Mouse (Mus musculus): ENCODE data around the gene Prkn. TPM values are rescaled to one million over a fixed set of nuclear protein-coding genes. Genes with fewer than 3 reads are reported as not detected.

Gene Prkn
- polyA plus RNA-seq, 1 experiment from 2014 or later, result 0.64 TPM

GRCm38 (mm10) chr17:11420839-11421238, 580.7 kb downstream of the Prkn start:
- no peaks in the 10 kb centered on the region for H3K4me1 ChIP-seq
- H3K36me3 ChIP-seq, result no peaks in the 10 kb centered on the region
- no peak overlapping the region for H3K27ac ChIP-seq
- no peak overlapping the region for H3K4me2 ChIP-seq
- H3K27me3 ChIP-seq (replicated peaks), result no peaks in the 10 kb centered on the region
- no peak for ATAC-seq
- H3K9me3 ChIP-seq (replicated peaks), result no peaks in the 10 kb centered on the region
- no peak overlapping the region for H3K4me3 ChIP-seq
- 58% methylated on average over 6 of the region's 6 CpGs for WGBS (ENCODE audit: insufficient replicate concordance)
- no peak overlapping the region for H3K9ac ChIP-seq

DNA sequence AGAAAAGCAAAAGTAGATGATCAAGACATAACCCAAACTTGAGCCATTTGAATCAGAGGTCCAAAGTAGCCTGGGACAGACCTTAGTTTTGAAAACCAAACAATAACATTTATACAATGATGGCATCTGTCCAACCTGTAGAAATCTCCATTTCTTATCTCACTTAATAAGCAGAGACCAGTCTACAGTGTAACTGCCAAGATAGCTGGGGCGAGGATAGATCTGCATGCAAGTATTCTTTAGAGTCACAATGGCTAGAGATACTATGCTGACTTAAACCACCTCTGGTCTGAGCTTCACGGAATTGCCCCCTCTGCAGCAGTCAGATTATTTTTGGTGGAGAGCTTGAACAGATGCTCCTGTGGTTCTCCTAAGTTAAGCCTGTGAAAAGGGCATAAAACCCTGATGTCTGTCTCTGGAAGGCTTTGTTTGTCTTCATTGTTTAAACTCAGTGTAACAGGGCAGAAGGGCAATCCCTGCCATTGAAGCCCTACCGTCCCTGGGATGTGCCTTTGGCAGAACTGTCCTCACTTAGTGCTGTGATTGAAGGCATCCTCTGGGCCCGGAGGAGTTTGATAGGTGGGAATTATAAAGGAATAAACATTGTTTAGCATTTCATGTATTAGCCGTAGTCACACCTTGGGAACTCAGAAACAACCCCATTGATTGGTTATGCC, 581.2 kb downstream of the Prkn start:
- no peaks in the 10 kb centered on the region for H3K36me3 ChIP-seq
- no peak overlapping the region for H3K4me3 ChIP-seq
- H3K9me3 ChIP-seq (replicated peaks), result no peaks in the 10 kb centered on the region
- no peak overlapping the region for H3K9ac ChIP-seq
- no peak for ATAC-seq
- H3K27me3 ChIP-seq (replicated peaks), result no peaks in the 10 kb centered on the region
- 47% methylated on average over 5 of the region's 5 CpGs for WGBS (ENCODE audit: insufficient replicate concordance)
- H3K4me2 ChIP-seq, result no peak overlapping the region
- H3K27ac ChIP-seq, result no peak overlapping the region
- H3K4me1 ChIP-seq, result no peaks in the 10 kb centered on the region

DNA sequence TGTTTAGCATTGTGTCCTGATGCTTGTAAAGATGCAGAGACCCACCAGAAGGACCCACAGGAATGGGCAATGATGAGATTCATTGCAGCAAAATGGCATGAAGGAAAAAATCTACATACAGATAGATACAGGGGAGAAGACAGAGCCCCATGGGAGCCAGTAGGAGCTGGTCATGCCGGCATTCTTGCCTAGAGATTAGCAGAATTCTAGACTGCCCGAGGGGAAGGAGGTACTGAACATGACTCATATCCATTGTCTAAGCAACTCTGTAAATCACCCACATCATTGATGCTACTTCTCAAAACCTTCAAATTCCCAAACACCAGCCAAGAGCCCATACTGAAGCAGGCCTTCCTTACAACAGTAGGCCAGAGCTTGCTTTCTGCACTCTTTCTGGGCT, 591.1 kb downstream of the Prkn start:
- no peak overlapping the region for H3K4me3 ChIP-seq
- no peaks in the 10 kb centered on the region for H3K4me1 ChIP-seq
- no peaks in the 10 kb centered on the region for H3K9me3 ChIP-seq (replicated peaks)
- no peaks in the 10 kb centered on the region for H3K27me3 ChIP-seq (replicated peaks)
- H3K27ac ChIP-seq, result no peak overlapping the region
- H3K4me2 ChIP-seq, result no peak overlapping the region
- no peak for ATAC-seq
- no peak overlapping the region for H3K9ac ChIP-seq
- WGBS (ENCODE audit: insufficient replicate concordance), result 78% methylated on average over 2 of the region's 2 CpGs
- no peaks in the 10 kb centered on the region for H3K36me3 ChIP-seq

GRCm38 (mm10) chr17:11432593-11432992, 592.4 kb downstream of the Prkn start:
- H3K4me3 ChIP-seq, result no peak overlapping the region
- H3K27me3 ChIP-seq (replicated peaks), result no peaks in the 10 kb centered on the region
- no peaks in the 10 kb centered on the region for H3K4me1 ChIP-seq
- H3K9me3 ChIP-seq (replicated peaks), result no peaks in the 10 kb centered on the region
- no peak for ATAC-seq
- H3K4me2 ChIP-seq, result no peak overlapping the region
- H3K9ac ChIP-seq, result no peak overlapping the region
- no peak overlapping the region for H3K27ac ChIP-seq
- 75% methylated on average over 2 of the region's 2 CpGs for WGBS (ENCODE audit: insufficient replicate concordance)
- no peaks in the 10 kb centered on the region for H3K36me3 ChIP-seq

DNA sequence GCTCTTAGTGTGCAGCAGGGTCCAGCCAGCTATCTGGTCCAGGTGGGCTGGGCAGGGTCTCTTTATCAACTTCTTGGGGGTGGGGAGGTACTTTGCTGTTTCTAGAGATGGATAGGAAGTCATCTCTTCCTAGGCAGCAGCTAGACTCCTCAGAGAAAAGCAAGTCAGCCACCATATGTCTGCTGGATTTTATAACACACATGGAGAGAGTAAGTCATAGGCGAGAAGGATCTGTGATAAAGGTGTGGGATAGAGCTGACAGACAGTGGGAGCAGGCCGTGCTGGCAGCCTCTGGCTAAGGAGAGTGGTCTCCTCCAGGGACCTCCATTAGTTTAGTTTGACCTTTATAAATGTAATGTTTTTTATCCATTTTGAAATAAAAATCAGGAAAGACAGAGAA, 622.5 kb downstream of the Prkn start:
- Histone ChIP-seq H3K36me3 (no peaks in the 10 kb centered on the region), H3K4me2 (no peak overlapping the region), H3K27ac (no peak overlapping the region), H3K27me3 (replicated peaks) (no peaks in the 10 kb centered on the region), H3K4me1 (no peaks in the 10 kb centered on the region), H3K9ac (no peak overlapping the region), H3K9me3 (replicated peaks) (no peaks in the 10 kb centered on the region), H3K4me3 (no peak overlapping the region)
- WGBS (ENCODE audit: insufficient replicate concordance), result 57% methylated on average over 2 of the region's 2 CpGs
- ATAC-seq, result no peak

DNA sequence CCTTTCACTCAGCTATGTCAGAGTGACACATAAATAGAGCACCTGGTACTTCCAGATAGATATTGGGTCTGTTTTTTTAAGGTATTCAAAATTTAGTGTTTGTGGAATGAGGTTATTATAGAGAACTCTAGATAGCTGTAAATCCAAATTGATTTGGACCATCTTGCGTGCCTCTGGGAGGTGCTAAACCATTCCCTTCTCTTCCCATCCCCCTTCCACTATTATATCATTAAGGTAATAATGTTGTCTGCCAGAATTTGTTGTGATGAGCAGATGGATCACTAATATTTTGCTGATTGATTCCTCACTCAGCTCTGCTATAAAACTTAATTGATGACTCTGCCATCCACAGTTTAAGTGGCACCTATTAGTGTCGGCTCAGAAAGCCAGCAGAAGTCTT, 625.9 kb downstream of the Prkn start:
- 62% methylated on average over 2 of the region's 2 CpGs for WGBS (ENCODE audit: insufficient replicate concordance)
- Histone ChIP-seq H3K9me3 (replicated peaks) (no peaks in the 10 kb centered on the region), H3K36me3 (no peaks in the 10 kb centered on the region), H3K27me3 (replicated peaks) (no peaks in the 10 kb centered on the region), H3K4me1 (no peaks in the 10 kb centered on the region), H3K4me2 (no peak overlapping the region), H3K27ac (no peak overlapping the region), H3K9ac (no peak overlapping the region), H3K4me3 (no peak overlapping the region)
- no peak for ATAC-seq

- Histone ChIP-seq H3K27me3 (replicated peaks) (no peaks in the 10 kb centered on the region), H3K36me3 (no peaks in the 10 kb centered on the region), H3K4me2 (no peak overlapping the region), H3K4me3 (no peak overlapping the region), H3K9me3 (replicated peaks) (no peaks in the 10 kb centered on the region), H3K27ac (no peak overlapping the region), H3K9ac (no peak overlapping the region), H3K4me1 (no peaks in the 10 kb centered on the region)
- 69% methylated on average over 2 of the region's 2 CpGs for WGBS (ENCODE audit: insufficient replicate concordance)
- no peak for ATAC-seq
Observed at GRCm38 (mm10) chr17:11468624-11469023, 628.4 kb downstream of the Prkn start.

GRCm38 (mm10) chr17:11483032-11483431, 642.8 kb downstream of the Prkn start:
- H3K9me3 ChIP-seq (replicated peaks), result no peaks in the 10 kb centered on the region
- no peak overlapping the region for H3K4me2 ChIP-seq
- no peak overlapping the region for H3K9ac ChIP-seq
- H3K4me3 ChIP-seq, result no peak overlapping the region
- H3K27me3 ChIP-seq (replicated peaks), result no peaks in the 10 kb centered on the region
- no peak overlapping the region for H3K27ac ChIP-seq
- no peaks in the 10 kb centered on the region for H3K36me3 ChIP-seq
- WGBS (ENCODE audit: insufficient replicate concordance), result 34% methylated on average over 2 of the region's 2 CpGs
- no peaks in the 10 kb centered on the region for H3K4me1 ChIP-seq
- no peak for ATAC-seq

DNA sequence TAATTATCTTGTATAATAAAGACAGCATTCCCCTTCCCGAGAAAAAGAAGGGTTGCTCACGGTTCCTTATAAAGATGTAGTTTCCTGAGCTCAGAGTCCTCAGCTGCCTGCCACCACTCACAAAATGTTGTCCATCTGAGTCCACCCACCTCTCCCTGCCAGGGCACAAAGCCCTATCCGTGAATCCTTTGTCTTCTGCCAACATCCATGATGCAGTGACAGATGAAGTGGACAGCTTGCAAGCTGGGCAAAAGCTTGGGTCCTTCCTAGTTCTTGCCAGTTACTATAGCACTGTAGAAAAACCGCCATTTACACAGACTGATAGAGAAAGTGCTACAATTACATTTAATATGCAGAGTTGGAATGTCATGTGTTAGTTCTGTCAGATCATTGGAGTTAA, 649.9 kb downstream of the Prkn start:
- H3K9me3 ChIP-seq (replicated peaks), result no peaks in the 10 kb centered on the region
- H3K36me3 ChIP-seq, result no peaks in the 10 kb centered on the region
- no peak for ATAC-seq
- no peak overlapping the region for H3K27ac ChIP-seq
- H3K4me1 ChIP-seq, result no peaks in the 10 kb centered on the region
- no peaks in the 10 kb centered on the region for H3K27me3 ChIP-seq (replicated peaks)
- no peak overlapping the region for H3K4me2 ChIP-seq
- H3K9ac ChIP-seq, result no peak overlapping the region
- no peak overlapping the region for H3K4me3 ChIP-seq
- 70% methylated on average over 4 of the region's 4 CpGs for WGBS (ENCODE audit: insufficient replicate concordance)

DNA sequence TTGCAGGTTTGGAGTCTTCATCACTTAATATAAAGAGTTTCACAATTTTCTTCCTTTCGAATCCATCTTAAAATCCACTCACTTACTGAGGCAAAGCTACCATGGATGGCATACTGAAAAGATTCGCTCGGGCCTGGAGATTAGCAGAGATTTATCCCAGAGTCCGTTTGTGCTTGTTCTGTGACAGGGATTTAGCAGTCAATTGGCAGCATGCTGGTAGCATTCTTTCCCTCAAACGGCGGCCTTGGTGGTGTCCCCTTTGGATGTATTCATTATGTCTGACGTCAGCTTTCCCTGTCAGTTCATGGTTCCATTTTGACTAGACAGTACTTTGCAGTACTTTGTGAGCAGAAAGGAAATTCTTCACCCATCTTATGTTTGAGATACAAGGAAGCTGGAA, 662.4 kb downstream of the Prkn start:
- no peak overlapping the region for H3K4me2 ChIP-seq
- no peak overlapping the region for H3K4me3 ChIP-seq
- no peak for ATAC-seq
- WGBS (ENCODE audit: insufficient replicate concordance), result 72% methylated on average over 7 of the region's 7 CpGs
- no peak overlapping the region for H3K9ac ChIP-seq
- no peaks in the 10 kb centered on the region for H3K27me3 ChIP-seq (replicated peaks)
- H3K36me3 ChIP-seq, result no peaks in the 10 kb centered on the region
- no peak overlapping the region for H3K27ac ChIP-seq
- no peaks in the 10 kb centered on the region for H3K4me1 ChIP-seq
- no peaks in the 10 kb centered on the region for H3K9me3 ChIP-seq (replicated peaks)

GRCm38 (mm10) chr17:11504496-11504895, 664.3 kb downstream of the Prkn start:
- Histone ChIP-seq H3K4me3 (no peak overlapping the region), H3K4me2 (no peak overlapping the region), H3K27ac (no peak overlapping the region), H3K4me1 (no peaks in the 10 kb centered on the region), H3K9ac (no peak overlapping the region), H3K9me3 (replicated peaks) (no peaks in the 10 kb centered on the region), H3K27me3 (replicated peaks) (no peaks in the 10 kb centered on the region), H3K36me3 (no peaks in the 10 kb centered on the region)
- WGBS (ENCODE audit: insufficient replicate concordance), result 64% methylated on average over 3 of the region's 3 CpGs
- ATAC-seq, result no peak

- no peak overlapping the region for H3K4me2 ChIP-seq
- H3K4me1 ChIP-seq, result no peaks in the 10 kb centered on the region
- H3K4me3 ChIP-seq, result no peak overlapping the region
- no peak for ATAC-seq
- no peaks in the 10 kb centered on the region for H3K27me3 ChIP-seq (replicated peaks)
- no peaks in the 10 kb centered on the region for H3K9me3 ChIP-seq (replicated peaks)
- no peaks in the 10 kb centered on the region for H3K36me3 ChIP-seq
- no peak overlapping the region for H3K9ac ChIP-seq
- H3K27ac ChIP-seq, result no peak overlapping the region
- 69% methylated on average over 3 of the region's 3 CpGs for WGBS (ENCODE audit: insufficient replicate concordance)
Observed at GRCm38 (mm10) chr17:11507082-11507481, 666.9 kb downstream of the Prkn start.

- Histone ChIP-seq H3K27ac (no peak overlapping the region), H3K4me3 (no peak overlapping the region), H3K9ac (no peak overlapping the region), H3K4me1 (no peaks in the 10 kb centered on the region), H3K27me3 (replicated peaks) (no peaks in the 10 kb centered on the region), H3K36me3 (no peaks in the 10 kb centered on the region), H3K4me2 (no peak overlapping the region), H3K9me3 (replicated peaks) (no peaks in the 10 kb centered on the region)
- no peak for ATAC-seq
- 63% methylated on average over 7 of the region's 7 CpGs for WGBS (ENCODE audit: insufficient replicate concordance)
Observed at GRCm38 (mm10) chr17:11510081-11510480, 669.9 kb downstream of the Prkn start.

Measured in liver, embryonic 12.5 days (tissue).